Mouse (Mus musculus): Measurements from ENCODE around the gene Uck2. TPM values are rescaled to one million over a fixed set of nuclear protein-coding genes. Genes with fewer than 3 reads are reported as not detected.

The Uck2 gene
- polyA plus RNA-seq, 2 experiments = 15.3 to 42.6 TPM

DNA sequence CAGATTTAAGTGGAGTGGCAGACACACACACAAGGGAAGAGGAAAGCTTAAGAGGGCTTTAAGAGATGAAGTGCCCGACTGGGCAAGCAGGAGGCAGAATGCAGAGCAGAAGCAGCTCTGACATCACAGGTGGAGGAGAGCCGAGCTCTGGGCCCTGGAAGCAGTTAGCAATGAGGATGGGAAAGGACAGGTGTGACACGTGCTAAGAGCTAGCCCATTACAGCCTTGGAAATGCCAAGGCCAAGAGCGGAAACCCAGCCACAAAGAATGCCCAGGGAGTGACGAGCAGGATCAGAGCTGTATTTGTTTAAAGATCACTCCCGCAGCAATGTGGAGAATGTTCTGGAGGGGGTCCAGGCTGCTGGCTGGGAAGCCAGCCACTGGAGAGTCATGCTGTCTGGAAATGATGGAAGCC lies 15.3 kb downstream of the Uck2 start:
- H3K27ac ChIP-seq = peak overlapping the region; percentile 31; the same call in 1 of the 2 replicates
- H3K4me3 ChIP-seq (ENCODE audit: insufficient read depth in 1 of 2, low read depth in 2 of 2, low read length in 2 of 2) = no peak overlapping the region
- no peak for ATAC-seq (ENCODE audit: insufficient read depth)
- 37% methylated on average over 6 of the region's 6 CpGs for WGBS (ENCODE audit: insufficient replicate concordance)
- peak; percentile 11; the same call in 1 of the 2 replicates for TF ChIP-seq CTCF (IDR thresholded peaks at IDR 0.05; ENCODE audit: low read depth)
- no peak for TF ChIP-seq EP300 (IDR thresholded peaks at IDR 0.05; ENCODE audit: low read depth)
- no peaks in the 10 kb centered on the region for H3K9me3 ChIP-seq (ENCODE audit: control insufficient read depth, low read length)
- 0 out of 2 replicates have a peak overlapping the region, but pooled peaks have one; percentile 10 for H3K9ac ChIP-seq (replicated peaks)
- no peaks in the 10 kb centered on the region for H3K36me3 ChIP-seq (replicated peaks; ENCODE audit: control insufficient read depth, insufficient read depth, low read depth)
- DNase-seq (ENCODE audit: low read depth in 3 of 3, low spot score in 3 of 3) = no peak
- H3K27me3 ChIP-seq (ENCODE audit: control insufficient read depth, insufficient read depth, low read length) = no peaks in the 10 kb centered on the region
- peak overlapping the region; percentile 64 for H3K4me2 ChIP-seq (ENCODE audit: low read depth)
- H3K4me1 ChIP-seq (replicated peaks; ENCODE audit: control insufficient read depth in 2 of 2, insufficient read depth in 2 of 2, low read length in 1 of 2) = peaks cover 54 to 64% of the 10 kb centered on the region in 2 experiments

GRCm38 (mm10) chr1:167269350-167269811 lies 15.7 kb downstream of the Uck2 start:
- no peaks in the 10 kb centered on the region for H3K27me3 ChIP-seq (ENCODE audit: control insufficient read depth, insufficient read depth, low read length)
- peak overlapping the region; percentile 59; the same call in 1 of the 2 replicates for H3K27ac ChIP-seq
- WGBS (ENCODE audit: insufficient replicate concordance) = 11% methylated on average over 14 of the region's 14 CpGs
- H3K9ac ChIP-seq (replicated peaks) = peak overlapping the region; percentile 3
- no peak for TF ChIP-seq CTCF (IDR thresholded peaks at IDR 0.05; ENCODE audit: low read depth)
- no peak for TF ChIP-seq EP300 (IDR thresholded peaks at IDR 0.05; ENCODE audit: low read depth)
- H3K9me3 ChIP-seq (ENCODE audit: control insufficient read depth, low read length) = no peaks in the 10 kb centered on the region
- peaks cover 51 to 59% of the 10 kb centered on the region in 2 experiments for H3K4me1 ChIP-seq (replicated peaks; ENCODE audit: control insufficient read depth in 2 of 2, insufficient read depth in 2 of 2, low read length in 1 of 2)
- DNase-seq (ENCODE audit: low read depth in 3 of 3, low spot score in 3 of 3) (no peak), ATAC-seq (ENCODE audit: insufficient read depth) (0 out of 2 replicates have a peak, but pooled peaks have one; percentile 12)
- H3K4me3 ChIP-seq (ENCODE audit: insufficient read depth in 1 of 2, low read depth in 2 of 2, low read length in 2 of 2) = no peak overlapping the region
- peak overlapping the region; percentile 64 for H3K4me2 ChIP-seq (ENCODE audit: low read depth)
- no peaks in the 10 kb centered on the region for H3K36me3 ChIP-seq (replicated peaks; ENCODE audit: control insufficient read depth, insufficient read depth, low read depth)

DNA sequence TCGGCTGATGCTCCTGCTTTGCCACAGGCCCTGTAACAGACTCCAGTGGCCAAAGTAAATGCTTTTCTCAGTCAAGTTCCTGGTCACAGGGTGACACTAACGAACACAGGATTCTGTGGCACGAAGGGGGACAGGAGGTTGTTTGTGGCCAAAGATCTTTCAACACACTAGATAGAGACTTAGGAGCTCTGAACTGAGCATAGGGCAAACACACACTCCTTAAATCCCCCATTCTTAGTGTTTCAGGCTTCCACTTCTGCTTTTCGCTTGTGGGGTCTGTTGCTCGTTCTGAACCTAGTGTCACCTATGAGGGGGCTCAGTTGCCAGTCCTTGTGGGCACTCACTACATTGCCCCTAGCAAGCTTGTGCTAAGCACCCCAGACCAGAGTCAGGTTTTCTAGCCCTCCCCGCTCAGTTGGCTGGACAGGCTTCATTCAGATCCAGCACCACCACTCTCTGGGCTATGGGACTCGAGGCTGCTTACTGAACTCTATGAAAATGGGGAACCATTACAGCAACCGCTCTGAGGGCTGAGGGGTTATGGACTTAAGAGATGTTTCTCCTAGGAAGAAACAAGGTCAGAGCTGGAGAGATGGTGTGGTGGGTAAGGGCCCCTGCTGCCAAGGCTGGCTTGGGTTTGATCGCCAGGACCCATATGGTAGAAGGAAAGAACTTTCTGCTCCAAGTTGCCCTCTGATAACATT lies 16.6 kb downstream of the Uck2 start:
- Histone ChIP-seq H3K36me3 (replicated peaks; ENCODE audit: control insufficient read depth, insufficient read depth, low read depth) (no peaks in the 10 kb centered on the region), H3K27me3 (ENCODE audit: control insufficient read depth, insufficient read depth, low read length) (no peaks in the 10 kb centered on the region), H3K4me2 (ENCODE audit: low read depth) (peak overlapping the region; percentile 64), H3K9ac (replicated peaks) (no peak overlapping the region; the same call in 1 of the 2 replicates), H3K4me1 (replicated peaks; ENCODE audit: control insufficient read depth in 2 of 2, insufficient read depth in 2 of 2, low read length in 1 of 2) (peaks cover 42 to 51% of the 10 kb centered on the region in 2 experiments), H3K27ac (peak overlapping the region; percentile 59), H3K4me3 (ENCODE audit: insufficient read depth in 1 of 2, low read depth in 2 of 2, low read length in 2 of 2) (no peak overlapping the region), H3K9me3 (ENCODE audit: control insufficient read depth, low read length) (no peaks in the 10 kb centered on the region)
- DNase-seq (ENCODE audit: low read depth in 3 of 3, low spot score in 3 of 3) = no peak
- WGBS (ENCODE audit: insufficient replicate concordance) = 47% methylated on average over 9 of the region's 9 CpGs
- TF ChIP-seq CTCF (IDR thresholded peaks at IDR 0.05; ENCODE audit: low read depth) = no peak
- no peak for ATAC-seq (ENCODE audit: insufficient read depth)

DNA sequence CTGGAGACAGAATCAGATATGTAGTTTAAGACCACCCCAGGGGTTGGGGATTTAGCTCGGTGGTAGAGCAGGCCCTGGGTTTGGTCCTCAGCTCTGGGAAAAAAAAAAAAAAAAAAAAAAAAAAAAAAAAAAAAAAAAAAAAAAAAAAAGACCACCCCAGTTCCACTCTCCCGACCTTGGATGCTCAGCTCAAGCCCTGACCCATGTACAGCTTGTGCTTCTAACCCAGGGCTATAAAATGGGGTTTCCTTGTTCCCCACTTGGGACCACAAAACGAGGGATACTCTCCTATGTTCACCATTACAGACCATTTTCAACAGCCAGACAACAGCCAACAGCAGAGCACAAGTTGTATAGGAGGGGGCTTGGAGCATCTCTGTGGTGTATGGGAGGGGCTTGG lies 18.4 kb downstream of the Uck2 start:
- no peak for ATAC-seq (ENCODE audit: insufficient read depth)
- peaks cover 33 to 40% of the 10 kb centered on the region in 2 experiments for H3K4me1 ChIP-seq (replicated peaks; ENCODE audit: control insufficient read depth in 2 of 2, insufficient read depth in 2 of 2, low read length in 1 of 2)

GRCm38 (mm10) chr1:167265366-167265765 lies 19.8 kb downstream of the Uck2 start:
- H3K4me2 ChIP-seq (ENCODE audit: low read depth) = no peak overlapping the region
- 58% methylated on average over 4 of the region's 4 CpGs for WGBS (ENCODE audit: insufficient replicate concordance)
- H3K4me1 ChIP-seq (replicated peaks; ENCODE audit: control insufficient read depth in 2 of 2, insufficient read depth in 2 of 2, low read length in 1 of 2) = peaks cover 19 to 26% of the 10 kb centered on the region in 2 experiments

More for the DNA sequence above, 18.4 kb downstream of the Uck2 start:
- DNase-seq (ENCODE audit: low read depth in 3 of 3, low spot score in 3 of 3) = no peak
- no peak overlapping the region for H3K4me3 ChIP-seq (ENCODE audit: insufficient read depth in 1 of 2, low read depth in 2 of 2, low read length in 2 of 2)
- H3K27ac ChIP-seq = no peak overlapping the region
- no peaks in the 10 kb centered on the region for H3K27me3 ChIP-seq (ENCODE audit: control insufficient read depth, insufficient read depth, low read length)
- TF ChIP-seq EP300 (IDR thresholded peaks at IDR 0.05; ENCODE audit: low read depth) (no peak), CTCF (IDR thresholded peaks at IDR 0.05; ENCODE audit: low read depth) (no peak)
- 65% methylated on average over 3 of the region's 3 CpGs for WGBS (ENCODE audit: insufficient replicate concordance)
- no peaks in the 10 kb centered on the region for H3K36me3 ChIP-seq (replicated peaks; ENCODE audit: control insufficient read depth, insufficient read depth, low read depth)
- no peak overlapping the region for H3K4me2 ChIP-seq (ENCODE audit: low read depth)
- H3K9ac ChIP-seq (replicated peaks) = no peak overlapping the region
- no peaks in the 10 kb centered on the region for H3K9me3 ChIP-seq (ENCODE audit: control insufficient read depth, low read length)

More at GRCm38 (mm10) chr1:167265366-167265765, 19.8 kb downstream of the Uck2 start:
- H3K27ac ChIP-seq = no peak overlapping the region
- H3K9ac ChIP-seq (replicated peaks) = no peak overlapping the region
- H3K4me3 ChIP-seq (ENCODE audit: insufficient read depth in 1 of 2, low read depth in 2 of 2, low read length in 2 of 2) = no peak overlapping the region
- TF ChIP-seq CTCF (IDR thresholded peaks at IDR 0.05; ENCODE audit: low read depth) (no peak), EP300 (IDR thresholded peaks at IDR 0.05; ENCODE audit: low read depth) (no peak)
- H3K9me3 ChIP-seq (ENCODE audit: control insufficient read depth, low read length) = no peaks in the 10 kb centered on the region
- no peak for DNase-seq (ENCODE audit: low read depth in 3 of 3, low spot score in 3 of 3)
- H3K36me3 ChIP-seq (replicated peaks; ENCODE audit: control insufficient read depth, insufficient read depth, low read depth) = no peaks in the 10 kb centered on the region
- ATAC-seq (ENCODE audit: insufficient read depth) = no peak
- H3K27me3 ChIP-seq (ENCODE audit: control insufficient read depth, insufficient read depth, low read length) = no peaks in the 10 kb centered on the region

Data from liver, embryonic 14.5 days (tissue).